Mouse (Mus musculus): ENCODE results near the gene Tmbim6. TPM values are rescaled to one million over a fixed set of nuclear protein-coding genes. Genes with fewer than 3 reads are reported as not detected.

Tmbim6 gene
- polyA plus RNA-seq, 1 experiment from 2014 or later = 653 TPM

DNA sequence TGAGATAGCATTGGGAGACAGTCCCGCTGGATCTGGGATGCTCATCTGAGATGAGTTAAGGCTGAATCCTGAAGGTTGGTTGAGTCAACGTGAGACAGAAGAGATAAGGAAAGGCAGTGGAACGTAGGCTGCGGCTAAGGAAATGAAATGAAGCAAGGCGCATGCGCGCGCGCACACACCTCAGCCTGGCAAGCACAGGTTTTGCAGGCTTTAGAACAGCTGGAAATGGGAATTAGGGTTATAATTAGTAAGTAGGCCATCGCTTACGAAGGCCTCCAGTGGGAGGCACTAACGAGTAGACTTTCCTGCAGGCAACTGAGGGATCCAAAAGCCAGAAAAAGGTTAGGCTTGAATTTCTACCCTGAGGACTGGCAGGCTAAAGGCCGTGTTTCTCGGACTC lies 19.1 kb downstream of the Tmbim6 start:
- ATAC-seq (ENCODE audit: low FRiP score, low TSS enrichment) = no peak
- Histone ChIP-seq H3K4me2 (replicated peaks; ENCODE audit: low read depth, low read length) (no peak overlapping the region), H3K9me3 (ENCODE audit: low read length) (no peaks in the 10 kb centered on the region), H3K4me1 (ENCODE audit: insufficient read depth, low read length) (peaks cover 6% of the 10 kb centered on the region), H3K36me3 (ENCODE audit: insufficient read depth, low read length) (peaks cover 31% of the 10 kb centered on the region), H3K4me3 (ENCODE audit: low read length) (no peak overlapping the region), H3K27ac (ENCODE audit: low read length) (no peak overlapping the region), H3K9ac (replicated peaks; ENCODE audit: low read length) (no peak overlapping the region), H3K27me3 (ENCODE audit: insufficient read depth, low read length) (no peaks in the 10 kb centered on the region)
- 48% methylated on average over 14 of the region's 14 CpGs for WGBS

DNA sequence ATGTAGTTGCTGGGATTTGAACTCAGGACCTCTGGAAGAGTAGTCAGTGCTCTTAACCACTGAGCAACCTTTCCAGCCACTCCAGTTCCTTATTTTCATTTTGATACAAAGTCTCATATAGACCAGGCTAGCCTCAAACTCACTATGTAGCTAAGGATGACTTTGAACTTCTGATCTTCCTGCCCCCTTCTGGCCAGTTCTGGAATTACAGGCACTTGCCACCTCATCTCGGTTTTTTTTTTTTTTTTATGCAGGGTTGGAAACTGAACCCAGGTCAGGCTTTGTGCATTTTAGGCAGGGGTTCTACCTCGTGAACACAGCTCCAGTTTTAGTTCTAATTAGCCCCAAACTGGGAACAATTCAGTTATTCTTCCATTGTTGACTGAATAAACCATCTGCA lies 23.1 kb downstream of the Tmbim6 start:
- Histone ChIP-seq H3K4me1 (ENCODE audit: insufficient read depth, low read length) (peaks cover 20% of the 10 kb centered on the region), H3K4me2 (replicated peaks; ENCODE audit: low read depth, low read length) (no peak overlapping the region), H3K27me3 (ENCODE audit: insufficient read depth, low read length) (no peaks in the 10 kb centered on the region), H3K36me3 (ENCODE audit: insufficient read depth, low read length) (no peaks in the 10 kb centered on the region), H3K9me3 (ENCODE audit: low read length) (no peaks in the 10 kb centered on the region), H3K9ac (replicated peaks; ENCODE audit: low read length) (no peak overlapping the region), H3K4me3 (ENCODE audit: low read length) (no peak overlapping the region), H3K27ac (ENCODE audit: low read length) (no peak overlapping the region)
- ATAC-seq (ENCODE audit: low FRiP score, low TSS enrichment) = no peak
- 25% methylated on average over 2 of the region's 2 CpGs for WGBS

DNA sequence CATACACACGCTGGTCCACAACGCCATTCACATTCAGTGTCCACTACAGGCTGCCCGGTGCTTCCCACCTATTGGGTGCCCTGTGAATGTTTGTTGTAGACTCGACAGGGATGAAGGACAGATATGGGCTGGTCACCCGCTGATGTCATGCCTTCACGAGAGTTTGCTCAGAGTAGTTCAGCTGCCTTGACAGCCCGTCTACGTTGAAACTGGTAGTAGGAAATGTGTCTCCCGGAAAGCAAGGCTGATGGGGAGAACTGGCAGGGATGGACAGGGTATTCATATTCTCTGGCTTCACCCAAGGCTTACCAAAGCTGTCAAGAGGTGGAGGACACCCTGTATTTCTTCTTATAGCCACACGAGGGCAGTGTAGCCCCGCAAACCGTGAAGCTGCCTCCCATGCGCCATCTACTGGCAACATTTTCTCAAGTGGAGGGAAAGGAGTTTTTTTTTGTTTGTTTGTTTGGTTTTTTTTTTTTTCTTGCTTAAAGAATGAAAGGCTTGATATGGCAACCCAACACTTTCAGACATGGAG lies 23.7 kb downstream of the Tmbim6 start:
- Histone ChIP-seq H3K4me2 (replicated peaks; ENCODE audit: low read depth, low read length) (0 out of 2 replicates have a peak overlapping the region, but pooled peaks have one; percentile 11), H3K4me3 (ENCODE audit: low read length) (no peak overlapping the region), H3K4me1 (ENCODE audit: insufficient read depth, low read length) (peaks cover 26% of the 10 kb centered on the region), H3K9me3 (ENCODE audit: low read length) (no peaks in the 10 kb centered on the region), H3K9ac (replicated peaks; ENCODE audit: low read length) (no peak overlapping the region), H3K27ac (ENCODE audit: low read length) (no peak overlapping the region), H3K27me3 (ENCODE audit: insufficient read depth, low read length) (no peaks in the 10 kb centered on the region), H3K36me3 (ENCODE audit: insufficient read depth, low read length) (no peaks in the 10 kb centered on the region)
- no peak for ATAC-seq (ENCODE audit: low FRiP score, low TSS enrichment)
- WGBS = 20% methylated on average over 13 of the region's 13 CpGs

GRCm38 (mm10) chr15:99416957-99417356 lies 24.3 kb downstream of the Tmbim6 start:
- no peak overlapping the region for H3K4me3 ChIP-seq (ENCODE audit: low read length)
- H3K4me2 ChIP-seq (replicated peaks; ENCODE audit: low read depth, low read length) = 0 out of 2 replicates have a peak overlapping the region, but pooled peaks have one; percentile 11
- ATAC-seq (ENCODE audit: low FRiP score, low TSS enrichment) = no peak
- no peaks in the 10 kb centered on the region for H3K27me3 ChIP-seq (ENCODE audit: insufficient read depth, low read length)
- no peaks in the 10 kb centered on the region for H3K9me3 ChIP-seq (ENCODE audit: low read length)
- H3K27ac ChIP-seq (ENCODE audit: low read length) = no peak overlapping the region
- WGBS = 32% methylated on average over 4 of the region's 4 CpGs
- peaks cover 32% of the 10 kb centered on the region for H3K4me1 ChIP-seq (ENCODE audit: insufficient read depth, low read length)
- no peak overlapping the region for H3K9ac ChIP-seq (replicated peaks; ENCODE audit: low read length)
- H3K36me3 ChIP-seq (ENCODE audit: insufficient read depth, low read length) = 0 out of 2 replicates have a peak, but pooled peaks cover 1% of the 10 kb centered on the region

DNA sequence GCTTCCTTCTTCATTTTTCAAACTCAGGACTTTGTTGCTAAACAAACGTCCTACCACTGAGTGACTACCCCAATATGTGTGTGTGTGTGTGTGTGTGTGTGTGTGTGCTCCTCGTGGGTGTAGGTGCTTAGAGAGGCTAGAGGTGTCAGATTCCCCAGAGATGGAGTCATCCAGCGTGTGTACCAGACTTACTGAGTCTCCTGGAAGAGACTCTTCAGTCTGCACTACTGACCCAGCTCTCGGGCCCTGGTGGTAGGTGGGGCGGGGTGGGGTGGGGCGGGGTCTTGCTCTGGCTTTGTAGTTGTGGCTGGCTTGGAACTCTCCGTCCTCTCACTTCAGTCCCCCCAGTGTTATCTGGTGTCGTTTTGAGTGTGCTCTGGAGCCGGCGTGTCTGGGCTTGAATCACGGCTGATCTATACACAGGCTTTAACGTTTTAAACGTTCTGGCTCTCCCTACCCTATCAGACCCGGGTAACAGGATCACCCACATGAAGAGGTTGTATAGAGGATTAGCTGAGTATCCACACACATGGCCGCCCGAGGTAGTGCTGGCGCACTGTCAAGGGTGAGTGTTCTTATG lies 25.1 kb downstream of the Tmbim6 start:
- H3K4me1 ChIP-seq (ENCODE audit: insufficient read depth, low read length) = peaks cover 39% of the 10 kb centered on the region
- H3K27ac ChIP-seq (ENCODE audit: low read length) = 0 out of 2 replicates have a peak overlapping the region, but pooled peaks have one; percentile 1
- no peak overlapping the region for H3K4me3 ChIP-seq (ENCODE audit: low read length)
- H3K4me2 ChIP-seq (replicated peaks; ENCODE audit: low read depth, low read length) = no peak overlapping the region
- H3K9me3 ChIP-seq (ENCODE audit: low read length) = no peaks in the 10 kb centered on the region
- WGBS = 35% methylated on average over 17 of the region's 17 CpGs
- H3K36me3 ChIP-seq (ENCODE audit: insufficient read depth, low read length) = peaks cover 8% of the 10 kb centered on the region; the same call in 1 of the 2 replicates
- H3K27me3 ChIP-seq (ENCODE audit: insufficient read depth, low read length) = no peaks in the 10 kb centered on the region
- no peak overlapping the region for H3K9ac ChIP-seq (replicated peaks; ENCODE audit: low read length)
- no peak for ATAC-seq (ENCODE audit: low FRiP score, low TSS enrichment)

- peak overlapping the region; percentile 50 for H3K9ac ChIP-seq (replicated peaks; ENCODE audit: low read length)
- no peak overlapping the region for H3K4me3 ChIP-seq (ENCODE audit: low read length)
Measured at GRCm38 (mm10) chr15:99420101-99420500, 27.4 kb downstream of the Tmbim6 start.

GRCm38 (mm10) chr15:99420521-99421014 lies 27.9 kb downstream of the Tmbim6 start:
- peak; percentile 78 for ATAC-seq (ENCODE audit: low FRiP score, low TSS enrichment)

More at GRCm38 (mm10) chr15:99420101-99420500, 27.4 kb downstream of the Tmbim6 start:
- Histone ChIP-seq H3K4me2 (replicated peaks; ENCODE audit: low read depth, low read length) (peak overlapping the region; percentile 47), H3K36me3 (ENCODE audit: insufficient read depth, low read length) (peaks cover 15% of the 10 kb centered on the region; the same call in 1 of the 2 replicates), H3K27me3 (ENCODE audit: insufficient read depth, low read length) (no peaks in the 10 kb centered on the region), H3K27ac (ENCODE audit: low read length) (peak overlapping the region; percentile 91), H3K4me1 (ENCODE audit: insufficient read depth, low read length) (peaks cover 39% of the 10 kb centered on the region), H3K9me3 (ENCODE audit: low read length) (no peaks in the 10 kb centered on the region)
- WGBS = 5% methylated on average over 5 of the region's 5 CpGs
- ATAC-seq (ENCODE audit: low FRiP score, low TSS enrichment) = no peak

GRCm38 (mm10) chr15:99421152-99421551 lies 28.5 kb downstream of the Tmbim6 start:
- ATAC-seq (ENCODE audit: low FRiP score, low TSS enrichment) = peak; percentile 18
- H3K36me3 ChIP-seq (ENCODE audit: insufficient read depth, low read length) = peaks cover 19% of the 10 kb centered on the region
- no peaks in the 10 kb centered on the region for H3K9me3 ChIP-seq (ENCODE audit: low read length)
- no peaks in the 10 kb centered on the region for H3K27me3 ChIP-seq (ENCODE audit: insufficient read depth, low read length)
- peaks cover 37% of the 10 kb centered on the region for H3K4me1 ChIP-seq (ENCODE audit: insufficient read depth, low read length)
- 59% methylated on average over 9 of the region's 9 CpGs for WGBS
- peak overlapping the region; percentile 91 for H3K27ac ChIP-seq (ENCODE audit: low read length)
- 0 out of 2 replicates have a peak overlapping the region, but pooled peaks have one; percentile 13 for H3K4me3 ChIP-seq (ENCODE audit: low read length)
- peak overlapping the region; percentile 47; the same call in 1 of the 2 replicates for H3K4me2 ChIP-seq (replicated peaks; ENCODE audit: low read depth, low read length)
- peak overlapping the region; percentile 50; the same call in 1 of the 2 replicates for H3K9ac ChIP-seq (replicated peaks; ENCODE audit: low read length)

More at GRCm38 (mm10) chr15:99420521-99421014, 27.9 kb downstream of the Tmbim6 start:
- peaks cover 19% of the 10 kb centered on the region for H3K36me3 ChIP-seq (ENCODE audit: insufficient read depth, low read length)
- H3K9me3 ChIP-seq (ENCODE audit: low read length) = no peaks in the 10 kb centered on the region
- peak overlapping the region; percentile 50 for H3K9ac ChIP-seq (replicated peaks; ENCODE audit: low read length)
- H3K4me2 ChIP-seq (replicated peaks; ENCODE audit: low read depth, low read length) = peak overlapping the region; percentile 47
- no peaks in the 10 kb centered on the region for H3K27me3 ChIP-seq (ENCODE audit: insufficient read depth, low read length)
- H3K27ac ChIP-seq (ENCODE audit: low read length) = peak overlapping the region; percentile 91
- whole genome bisulfite sequencing = 2% methylated on average over 12 of the region's 12 CpGs
- peaks cover 39% of the 10 kb centered on the region for H3K4me1 ChIP-seq (ENCODE audit: insufficient read depth, low read length)
- peak overlapping the region; percentile 13 for H3K4me3 ChIP-seq (ENCODE audit: low read length)

DNA sequence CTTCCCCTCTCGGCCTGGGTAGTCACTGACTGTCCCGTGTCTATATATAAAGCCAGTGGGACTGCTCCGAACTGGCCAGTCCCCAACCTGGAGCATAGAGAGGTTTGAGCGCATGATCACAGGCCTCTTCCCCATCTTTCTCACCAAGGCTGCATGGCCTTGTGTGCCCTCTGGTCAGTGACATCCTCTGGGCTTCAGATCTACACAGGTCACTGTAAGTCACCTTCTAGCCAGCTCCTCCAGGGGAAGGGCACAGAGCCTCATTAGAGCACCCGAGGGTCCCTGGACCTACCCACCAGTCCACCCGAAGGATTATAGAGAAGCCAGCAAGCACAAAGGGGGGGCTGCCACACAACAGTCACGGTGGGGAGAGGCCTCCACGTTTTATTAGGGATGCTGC lies 29.0 kb downstream of the Tmbim6 start:
- Histone ChIP-seq H3K4me3 (ENCODE audit: low read length) (no peak overlapping the region), H3K27ac (ENCODE audit: low read length) (peak overlapping the region; percentile 91), H3K4me2 (replicated peaks; ENCODE audit: low read depth, low read length) (no peak overlapping the region), H3K9me3 (ENCODE audit: low read length) (no peaks in the 10 kb centered on the region), H3K9ac (replicated peaks; ENCODE audit: low read length) (peak overlapping the region; percentile 29; the same call in 1 of the 2 replicates), H3K36me3 (ENCODE audit: insufficient read depth, low read length) (peaks cover 19% of the 10 kb centered on the region), H3K4me1 (ENCODE audit: insufficient read depth, low read length) (peaks cover 33% of the 10 kb centered on the region), H3K27me3 (ENCODE audit: insufficient read depth, low read length) (no peaks in the 10 kb centered on the region)
- no peak for ATAC-seq (ENCODE audit: low FRiP score, low TSS enrichment)
- 63% methylated on average over 8 of the region's 8 CpGs for WGBS

DNA sequence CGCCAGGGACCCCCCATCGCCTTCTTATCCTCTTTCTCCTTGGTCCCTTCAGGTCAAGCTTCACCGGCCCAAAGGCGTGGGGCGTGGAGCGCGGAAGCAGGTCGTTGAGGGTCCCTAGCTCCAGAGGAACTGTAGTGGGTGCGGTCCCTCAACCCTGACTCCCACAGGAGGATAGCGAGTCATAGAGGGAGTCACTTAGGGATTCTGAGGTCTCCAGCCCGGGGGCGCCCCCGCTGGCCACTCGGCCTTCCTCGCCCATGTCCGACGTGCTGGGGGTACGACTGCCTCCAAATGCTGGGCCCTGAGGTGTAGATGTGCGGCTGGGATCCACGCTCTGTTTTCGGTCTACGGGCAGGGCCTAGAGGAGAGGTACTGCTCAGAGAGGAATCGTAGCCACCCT lies 29.9 kb downstream of the Tmbim6 start:
- peaks cover 29% of the 10 kb centered on the region for H3K4me1 ChIP-seq (ENCODE audit: insufficient read depth, low read length)
- H3K27ac ChIP-seq (ENCODE audit: low read length) = no peak overlapping the region
- H3K4me2 ChIP-seq (replicated peaks; ENCODE audit: low read depth, low read length) = no peak overlapping the region
- H3K36me3 ChIP-seq (ENCODE audit: insufficient read depth, low read length) = peaks cover 22% of the 10 kb centered on the region
- H3K9ac ChIP-seq (replicated peaks; ENCODE audit: low read length) = no peak overlapping the region
- 78% methylated on average over 23 of the region's 23 CpGs for WGBS
- no peak overlapping the region for H3K4me3 ChIP-seq (ENCODE audit: low read length)
- H3K9me3 ChIP-seq (ENCODE audit: low read length) = no peaks in the 10 kb centered on the region
- no peaks in the 10 kb centered on the region for H3K27me3 ChIP-seq (ENCODE audit: insufficient read depth, low read length)
- ATAC-seq (ENCODE audit: low FRiP score, low TSS enrichment) = no peak
